Mouse (Mus musculus): ENCODE measurements around the gene Efhd2. TPM values are rescaled to one million over a fixed set of nuclear protein-coding genes. Genes with fewer than 3 reads are reported as not detected.

The Efhd2 gene
- total RNA-seq, 1 experiment = 9.2 TPM

GRCm38 (mm10) chr4:141872977-141873376 lies 1.7 kb downstream of the Efhd2 start:
- Histone ChIP-seq H3K9me3 (ENCODE audit: control insufficient read depth, insufficient read depth, low read depth, low read length) (no peaks in the 10 kb centered on the region), H3K27ac (ENCODE audit: insufficient read depth, low read depth, low read length, poor library complexity, severe bottlenecking) (no peak overlapping the region), H3K4me1 (ENCODE audit: control insufficient read depth in 2 of 2, insufficient read depth in 2 of 2, low read length in 2 of 2, poor library complexity in 1 of 2) (peaks cover 2 to 16% of the 10 kb centered on the region in 2 experiments; a peak in 1 of 4 replicates), H3K4me3 (ENCODE audit: insufficient read depth in 1 of 2, low read depth in 1 of 2, low read length in 2 of 2, poor library complexity in 1 of 2, severe bottlenecking in 1 of 2) (no peak overlapping the region), H3K9ac (ENCODE audit: insufficient read depth, low read depth, low read length, poor library complexity, severe bottlenecking) (no peak overlapping the region), H3K36me3 (ENCODE audit: control insufficient read depth, insufficient read depth, low read length, poor library complexity, severe bottlenecking) (no peaks in the 10 kb centered on the region)
- in situ Hi-C loops (cut with MboI; ENCODE audit: low sequenced_read_pairs in 2 of 2, unreplicated experiment in 2 of 2) = no loop called here
- TF ChIP-seq HCFC1 (IDR thresholded peaks at IDR 0.05; ENCODE audit: borderline replicate concordance, insufficient read depth, low read length) = no peak
- no peak for TF ChIP-seq ZNF384 (IDR thresholded peaks at IDR 0.05; ENCODE audit: low read depth, low read length)
- TF ChIP-seq ZC3H11A (IDR thresholded peaks at IDR 0.05; ENCODE audit: borderline replicate concordance, low read depth, low read length) = no peak
- no peak for TF ChIP-seq MAFK (IDR thresholded peaks at IDR 0.05; ENCODE audit: insufficient read depth, low read depth, low read length)
- no peak for TF ChIP-seq CHD2 (IDR thresholded peaks at IDR 0.05; ENCODE audit: low read depth, low read length)
- DNase-seq (ENCODE audit: low read depth, low spot score) = no peak

- H3K27ac ChIP-seq (ENCODE audit: insufficient read depth, low read depth, low read length, poor library complexity, severe bottlenecking) = no peak overlapping the region
- no peak for DNase-seq (ENCODE audit: low read depth, low spot score)
- H3K36me3 ChIP-seq (ENCODE audit: control insufficient read depth, insufficient read depth, low read length, poor library complexity, severe bottlenecking) = no peaks in the 10 kb centered on the region
- in situ Hi-C loops (cut with MboI; ENCODE audit: low sequenced_read_pairs in 2 of 2, unreplicated experiment in 2 of 2) = no loop called here
- H3K4me1 ChIP-seq (ENCODE audit: control insufficient read depth in 2 of 2, insufficient read depth in 2 of 2, low read length in 2 of 2, poor library complexity in 1 of 2) = peaks cover 3 to 20% of the 10 kb centered on the region in 2 experiments; a peak in 1 of 4 replicates
- H3K4me3 ChIP-seq (ENCODE audit: insufficient read depth in 1 of 2, low read depth in 1 of 2, low read length in 2 of 2, poor library complexity in 1 of 2, severe bottlenecking in 1 of 2) = no peak overlapping the region
- H3K9ac ChIP-seq (ENCODE audit: insufficient read depth, low read depth, low read length, poor library complexity, severe bottlenecking) = no peak overlapping the region
- no peaks in the 10 kb centered on the region for H3K9me3 ChIP-seq (ENCODE audit: control insufficient read depth, insufficient read depth, low read depth, low read length)
- TF ChIP-seq CHD2 (IDR thresholded peaks at IDR 0.05; ENCODE audit: low read depth, low read length) (no peak), ZNF384 (IDR thresholded peaks at IDR 0.05; ENCODE audit: low read depth, low read length) (no peak)
Observed at GRCm38 (mm10) chr4:141871909-141872308, 2.8 kb downstream of the Efhd2 start.

GRCm38 (mm10) chr4:141871333-141871725 lies 3.4 kb downstream of the Efhd2 start:
- Histone ChIP-seq H3K4me1 (ENCODE audit: control insufficient read depth in 2 of 2, insufficient read depth in 2 of 2, low read length in 2 of 2, poor library complexity in 1 of 2) (peaks cover 3 to 21% of the 10 kb centered on the region in 2 experiments; a peak in 1 of 4 replicates), H3K36me3 (ENCODE audit: control insufficient read depth, insufficient read depth, low read length, poor library complexity, severe bottlenecking) (no peaks in the 10 kb centered on the region), H3K9me3 (ENCODE audit: control insufficient read depth, insufficient read depth, low read depth, low read length) (no peaks in the 10 kb centered on the region), H3K4me3 (ENCODE audit: insufficient read depth in 1 of 2, low read depth in 1 of 2, low read length in 2 of 2, poor library complexity in 1 of 2, severe bottlenecking in 1 of 2) (no peak overlapping the region), H3K27ac (ENCODE audit: insufficient read depth, low read depth, low read length, poor library complexity, severe bottlenecking) (no peak overlapping the region), H3K9ac (ENCODE audit: insufficient read depth, low read depth, low read length, poor library complexity, severe bottlenecking) (no peak overlapping the region)
- TF ChIP-seq CHD2 (IDR thresholded peaks at IDR 0.05; ENCODE audit: low read depth, low read length) = no peak
- no peak for TF ChIP-seq ZC3H11A (IDR thresholded peaks at IDR 0.05; ENCODE audit: borderline replicate concordance, low read depth, low read length)
- no peak for TF ChIP-seq HCFC1 (IDR thresholded peaks at IDR 0.05; ENCODE audit: borderline replicate concordance, insufficient read depth, low read length)
- no peak for TF ChIP-seq ZNF384 (IDR thresholded peaks at IDR 0.05; ENCODE audit: low read depth, low read length)
- no peak for TF ChIP-seq MAFK (IDR thresholded peaks at IDR 0.05; ENCODE audit: insufficient read depth, low read depth, low read length)
- in situ Hi-C loops (cut with MboI; ENCODE audit: low sequenced_read_pairs in 2 of 2, unreplicated experiment in 2 of 2) = no loop called here
- no peak for DNase-seq (ENCODE audit: low read depth, low spot score)

GRCm38 (mm10) chr4:141870666-141871332 lies 3.9 kb downstream of the Efhd2 start:
- peaks cover 3 to 21% of the 10 kb centered on the region in 2 experiments; a peak in 1 of 4 replicates for H3K4me1 ChIP-seq (ENCODE audit: control insufficient read depth in 2 of 2, insufficient read depth in 2 of 2, low read length in 2 of 2, poor library complexity in 1 of 2)
- DNase-seq (ENCODE audit: low read depth, low spot score) = no peak
- H3K9me3 ChIP-seq (ENCODE audit: control insufficient read depth, insufficient read depth, low read depth, low read length) = no peaks in the 10 kb centered on the region
- H3K36me3 ChIP-seq (ENCODE audit: control insufficient read depth, insufficient read depth, low read length, poor library complexity, severe bottlenecking) = no peaks in the 10 kb centered on the region
- in situ Hi-C loops (cut with MboI; ENCODE audit: low sequenced_read_pairs in 2 of 2, unreplicated experiment in 2 of 2) = no loop called here
- no peak overlapping the region for H3K27ac ChIP-seq (ENCODE audit: insufficient read depth, low read depth, low read length, poor library complexity, severe bottlenecking)
- no peak for TF ChIP-seq CHD2 (IDR thresholded peaks at IDR 0.05; ENCODE audit: low read depth, low read length)
- TF ChIP-seq MAFK (IDR thresholded peaks at IDR 0.05; ENCODE audit: insufficient read depth, low read depth, low read length) = no peak
- TF ChIP-seq ZNF384 (IDR thresholded peaks at IDR 0.05; ENCODE audit: low read depth, low read length) = no peak
- TF ChIP-seq ZC3H11A (IDR thresholded peaks at IDR 0.05; ENCODE audit: borderline replicate concordance, low read depth, low read length) = no peak
- no peak for TF ChIP-seq HCFC1 (IDR thresholded peaks at IDR 0.05; ENCODE audit: borderline replicate concordance, insufficient read depth, low read length)
- no peak overlapping the region for H3K4me3 ChIP-seq (ENCODE audit: insufficient read depth in 1 of 2, low read depth in 1 of 2, low read length in 2 of 2, poor library complexity in 1 of 2, severe bottlenecking in 1 of 2)
- no peak overlapping the region for H3K9ac ChIP-seq (ENCODE audit: insufficient read depth, low read depth, low read length, poor library complexity, severe bottlenecking)
